Mouse (Mus musculus) neural tube, embryonic 10.5 days (tissue): ENCODE measurements around the gene Nek2.

Experiments used
- DNase-seq: peaks from one replicate; pipeline ENCODE4 v3.0.0-alpha.2; 2017; ENCODE audit warnings: low spot score; ENCODE audit errors: extremely low spot score

Gene Nek2

GRCm38 (mm10) chr1:191814240-191814639 lies 7.0 kb upstream of the Nek2 start:
- DNase-seq = no peak

GRCm38 (mm10) chr1:191814935-191815334 lies 6.3 kb upstream of the Nek2 start:
- no peak for DNase-seq

GRCm38 (mm10) chr1:191816596-191816995 lies 4.6 kb upstream of the Nek2 start:
- no peak for DNase-seq

- peak; percentile 88 for DNase-seq
These were observed 3.7 kb upstream of the Nek2 start for GRCm38 (mm10) chr1:191817418-191818144.

GRCm38 (mm10) chr1:191818145-191818631 lies 3.1 kb upstream of the Nek2 start:
- DNase-seq = no peak

GRCm38 (mm10) chr1:191819026-191819425 lies 2.2 kb upstream of the Nek2 start:
- no peak for DNase-seq

GRCm38 (mm10) chr1:191820951-191821325 lies 306 bp upstream of the Nek2 start:
- DNase-seq = no peak

GRCm38 (mm10) chr1:191829124-191829523 lies 7.9 kb downstream of the Nek2 start:
- DNase-seq = no peak

GRCm38 (mm10) chr1:191833396-191833795 lies 12.2 kb downstream of the Nek2 start:
- no peak for DNase-seq

GRCm38 (mm10) chr1:191834825-191835224 lies 13.6 kb downstream of the Nek2 start:
- DNase-seq = peak; percentile 75

- DNase-seq = no peak
These were observed 15.2 kb downstream of the Nek2 start for GRCm38 (mm10) chr1:191836318-191836985.

- no peak for DNase-seq
These were observed 16.4 kb downstream of the Nek2 start for GRCm38 (mm10) chr1:191837691-191838090.

- peak; percentile 30 for DNase-seq
These were observed 17.9 kb downstream of the Nek2 start for GRCm38 (mm10) chr1:191838994-191839741.

- DNase-seq = no peak
These were observed 19.7 kb downstream of the Nek2 start for GRCm38 (mm10) chr1:191840774-191841565.

GRCm38 (mm10) chr1:191842247-191842646 lies 21.0 kb downstream of the Nek2 start:
- no peak for DNase-seq

GRCm38 (mm10) chr1:191846667-191847066 lies 25.4 kb downstream of the Nek2 start:
- no peak for DNase-seq

GRCm38 (mm10) chr1:191849501-191849900 lies 28.3 kb downstream of the Nek2 start:
- DNase-seq = no peak

- DNase-seq = no peak
These were observed 32.2 kb downstream of the Nek2 start for GRCm38 (mm10) chr1:191853442-191853841.

GRCm38 (mm10) chr1:191854716-191855115 lies 33.5 kb downstream of the Nek2 start:
- no peak for DNase-seq

GRCm38 (mm10) chr1:191855136-191855878 lies 34.1 kb downstream of the Nek2 start:
- no peak for DNase-seq
